Mouse (Mus musculus) intestine, embryonic 16.5 days (tissue): ENCODE data around the gene Cuzd1. TPM values are rescaled to one million over a fixed set of nuclear protein-coding genes. Genes with fewer than 3 reads are reported as not detected.

Experiments used
- ATAC-seq: fragments of 200-750 bp; cut with Nextera tagmentation; 2 replicates; pipeline ENCODE4 v1.8.0; 2017; ENCODE audit warnings: moderate TSS enrichment, moderate library complexity
- H3K27ac ChIP-seq: fragments of 300-500 bp; sonication (generic); 2 replicates; pipeline ENCODE4 v1.5.1; 2014; ENCODE audit warnings: mild to moderate bottlenecking, low read length
- H3K27me3 ChIP-seq: fragments of 300-500 bp; sonication (generic); replicated peaks from 2 replicates; pipeline ENCODE4 v1.6.1; 2014; ENCODE audit warnings: low read length, control low read depth, mixed read lengths; ENCODE audit not compliant: control insufficient read depth, insufficient read depth
- H3K36me3 ChIP-seq: fragments of 300-500 bp; sonication (generic); 2 replicates; pipeline ENCODE4 v1.6.1; 2014; ENCODE audit warnings: low read length, control low read depth; ENCODE audit not compliant: control insufficient read depth, insufficient read depth
- H3K4me1 ChIP-seq: fragments of 300-500 bp; sonication (generic); 2 replicates; pipeline ENCODE4 v1.6.1; 2014; ENCODE audit warnings: low read length, control low read depth, mixed read lengths; ENCODE audit not compliant: control insufficient read depth, insufficient read depth
- H3K4me2 ChIP-seq: fragments of 300-500 bp; sonication (generic); 2 replicates; pipeline ENCODE4 v1.6.1; 2014; ENCODE audit warnings: low read depth, low read length, control low read depth
- H3K4me3 ChIP-seq: fragments of 300-500 bp; sonication (generic); 2 replicates; pipeline ENCODE4 v1.5.1; 2014; ENCODE audit warnings: mild to moderate bottlenecking, low read length
- H3K9ac ChIP-seq: fragments of 300-500 bp; sonication (generic); 2 replicates; pipeline ENCODE4 v1.6.1; 2014; ENCODE audit warnings: low read depth, low read length
- H3K9me3 ChIP-seq: fragments of 300-500 bp; sonication (generic); 2 replicates; pipeline ENCODE4 v1.6.1; 2016; ENCODE audit warnings: low read length, control low read depth; ENCODE audit not compliant: control insufficient read depth
- WGBS: fragments of 180-500 bp; shearing (Covaris S2); extraction: QIAGEN DNeasy Blood & Tissue Kit; methylation state at CpG from one replicate; pipeline ENCODE4 v1.1.7; 2014; 5-methylcytosine and 5-hydroxymethylcytosine counted together
- polyA plus RNA-seq: library from polyadenylated mRNA; unstranded; fragments of >200 nt; fragmentation: Nextera tagmentation; extraction: Ambion mirVana; gene quantifications from 2 replicates; pipeline ENCODE4 v1.2.1, GENCODE M21; 2015

Gene Cuzd1
- polyA plus RNA-seq, 1 experiment from 2014 or later = 1.5 TPM

DNA sequence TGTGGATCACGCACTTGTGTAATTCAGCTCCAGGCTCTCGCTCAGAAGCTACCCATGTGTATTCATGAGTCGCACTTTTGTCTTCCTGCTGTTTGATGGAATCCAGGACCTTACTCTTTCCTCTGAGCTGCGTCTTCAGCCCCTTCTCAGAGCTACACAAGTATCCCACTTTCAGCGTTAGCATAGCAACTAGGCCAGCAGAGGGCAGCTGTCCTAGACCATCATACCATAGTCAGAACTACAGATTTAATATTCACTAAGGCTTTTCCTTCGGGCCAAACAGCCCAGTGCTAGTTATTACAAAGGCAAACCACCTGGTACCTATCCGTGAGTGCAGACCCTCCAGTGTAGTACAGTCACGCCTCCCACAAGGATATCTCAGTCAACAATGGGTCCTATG, 24.9 kb downstream of the Cuzd1 start:
- WGBS = 58% methylated on average over 8 of the region's 8 CpGs
- H3K4me2 ChIP-seq = no peak overlapping the region
- no peak overlapping the region for H3K27ac ChIP-seq
- no peak for ATAC-seq
- no peak overlapping the region for H3K4me3 ChIP-seq
- no peaks in the 10 kb centered on the region for H3K27me3 ChIP-seq
- H3K4me1 ChIP-seq = no peaks in the 10 kb centered on the region
- no peak overlapping the region for H3K9ac ChIP-seq
- H3K9me3 ChIP-seq = no peaks in the 10 kb centered on the region
- no peaks in the 10 kb centered on the region for H3K36me3 ChIP-seq

DNA sequence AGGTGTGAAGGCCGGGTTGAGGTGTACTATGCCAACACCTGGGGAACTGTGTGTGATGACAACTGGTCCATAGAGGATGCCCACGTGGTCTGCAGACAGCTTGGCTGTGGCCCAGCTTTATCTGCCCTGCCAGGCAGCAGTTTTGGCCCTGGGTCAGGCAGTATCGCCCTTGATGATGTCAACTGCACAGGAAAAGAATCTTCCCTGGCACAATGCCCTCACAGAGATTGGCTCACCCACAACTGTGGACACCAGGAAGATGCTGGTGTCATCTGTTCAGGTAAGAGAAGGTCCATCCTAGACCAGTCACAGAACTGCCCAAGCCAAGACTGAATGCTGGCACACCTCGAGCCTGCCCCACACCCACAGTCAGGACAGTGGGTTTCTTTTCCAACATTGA, 56.2 kb downstream of the Cuzd1 start:
- no peak for ATAC-seq
- Histone ChIP-seq H3K4me3 (no peak overlapping the region), H3K9me3 (no peaks in the 10 kb centered on the region), H3K4me1 (no peaks in the 10 kb centered on the region), H3K9ac (no peak overlapping the region), H3K4me2 (no peak overlapping the region), H3K27me3 (no peaks in the 10 kb centered on the region), H3K27ac (no peak overlapping the region), H3K36me3 (no peaks in the 10 kb centered on the region)
- 75% methylated on average over 4 of the region's 4 CpGs for WGBS

DNA sequence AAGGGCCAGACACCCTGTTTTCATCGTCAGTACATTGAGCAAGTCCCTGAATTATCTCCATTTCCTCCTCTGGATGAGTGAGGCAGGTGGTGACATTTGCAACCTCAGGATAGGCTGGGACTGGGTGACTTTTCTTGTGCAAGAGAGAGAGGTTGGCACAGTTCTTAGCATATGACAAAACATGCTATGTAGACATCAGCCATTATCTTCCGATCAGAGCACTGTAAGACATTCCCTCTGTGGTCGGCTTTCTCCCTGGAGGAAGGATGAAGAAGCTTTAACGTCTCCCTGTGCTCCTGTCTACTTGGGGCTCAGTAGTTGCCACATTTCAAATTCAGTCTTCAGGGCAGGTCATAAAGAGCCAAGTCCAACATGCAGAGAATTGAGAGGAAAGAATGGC, 57.8 kb downstream of the Cuzd1 start:
- H3K9ac ChIP-seq = no peak overlapping the region
- no peaks in the 10 kb centered on the region for H3K4me1 ChIP-seq
- H3K27me3 ChIP-seq = no peaks in the 10 kb centered on the region
- no peak overlapping the region for H3K4me2 ChIP-seq
- H3K4me3 ChIP-seq = no peak overlapping the region
- no peak for ATAC-seq
- no peaks in the 10 kb centered on the region for H3K36me3 ChIP-seq
- H3K27ac ChIP-seq = no peak overlapping the region
- H3K9me3 ChIP-seq = no peaks in the 10 kb centered on the region
- WGBS = 82% methylated on average over 4 of the region's 4 CpGs

DNA sequence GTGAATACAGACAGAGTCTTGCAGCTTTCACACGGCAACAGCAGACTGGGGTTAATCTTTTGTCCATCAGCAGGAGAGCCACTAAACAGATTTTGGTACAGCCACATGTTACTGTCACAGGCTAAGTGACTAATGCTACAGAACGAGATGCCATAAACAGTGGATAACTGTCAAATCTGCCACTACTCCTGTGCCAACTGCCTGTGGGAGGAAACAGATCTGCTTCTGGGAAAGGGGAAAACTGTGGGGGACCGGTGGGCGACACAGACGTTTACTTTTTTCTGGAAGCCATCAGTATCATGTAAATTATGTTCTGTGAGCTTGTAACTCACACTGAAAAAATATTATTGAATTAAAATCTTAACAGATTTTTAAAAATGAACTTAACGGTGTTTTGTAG, 61.1 kb downstream of the Cuzd1 start:
- Histone ChIP-seq H3K4me3 (no peak overlapping the region), H3K9me3 (no peaks in the 10 kb centered on the region), H3K4me1 (no peaks in the 10 kb centered on the region), H3K36me3 (no peaks in the 10 kb centered on the region), H3K9ac (no peak overlapping the region), H3K27me3 (no peaks in the 10 kb centered on the region), H3K4me2 (no peak overlapping the region), H3K27ac (no peak overlapping the region)
- WGBS = 57% methylated on average over 6 of the region's 6 CpGs
- no peak for ATAC-seq

Other genes starting within 250 kb of the Cuzd1 start
- gene 4933402N03Rik, start 176.0 kb downstream of the Cuzd1 start, polyA plus RNA-seq = not detected in 2 replicates
- 0.04 TPM in 1 of 2 replicates, not detected in the other for gene 5430419D17Rik, start 147.9 kb downstream of the Cuzd1 start, polyA plus RNA-seq
- not detected in 2 replicates for gene Fam24b, start 7.2 kb upstream of the Cuzd1 start, polyA plus RNA-seq
- not detected in 2 replicates for gene Fam24a, start 11.6 kb upstream of the Cuzd1 start, polyA plus RNA-seq
- gene 2310057M21Rik, start 40.5 kb upstream of the Cuzd1 start, polyA plus RNA-seq = 20.0 TPM in 2 replicates
- gene Pstk, start 48.8 kb upstream of the Cuzd1 start, polyA plus RNA-seq = 70.1 and 71.4 TPM in 2 replicates
- gene Ikzf5, start 88.2 kb upstream of the Cuzd1 start, polyA plus RNA-seq = 8.1 and 9.4 TPM in 2 replicates
- gene Acadsb, start 88.3 kb upstream of the Cuzd1 start, polyA plus RNA-seq = 70.5 and 75.2 TPM in 2 replicates
- gene Hmx3, start 220.6 kb upstream of the Cuzd1 start, polyA plus RNA-seq = 0.53 and 0.54 TPM in 2 replicates
- 0.39 and 0.68 TPM in 2 replicates for gene Hmx2, start 226.5 kb upstream of the Cuzd1 start, polyA plus RNA-seq
- gene Bub3, start 237.9 kb upstream of the Cuzd1 start, polyA plus RNA-seq = 162 and 193 TPM in 2 replicates